Mouse (Mus musculus) midbrain, embryonic 16.5 days (tissue): ENCODE data around the gene Ubqln1. TPM values are rescaled to one million over a fixed set of nuclear protein-coding genes. Genes with fewer than 3 reads are reported as not detected.

Source experiments
- ATAC-seq: fragments of 200-750 bp; cut with Nextera tagmentation; 2 replicates; pipeline ENCODE4 v1.8.0; 2017; ENCODE audit warnings: moderate TSS enrichment
- H3K27ac ChIP-seq: fragments of 300-500 bp; sonication (generic); 2 replicates; pipeline ENCODE4 v1.5.1; 2014; ENCODE audit warnings: mild to moderate bottlenecking, low read length, mixed read lengths
- H3K27me3 ChIP-seq: fragments of 300-500 bp; sonication (generic); 2 replicates; pipeline ENCODE4 v1.6.1; 2014; ENCODE audit warnings: low read depth, low read length, mixed read lengths; ENCODE audit not compliant: control insufficient read depth, insufficient read depth
- H3K36me3 ChIP-seq: fragments of 300-500 bp; sonication (generic); 2 replicates; pipeline ENCODE4 v1.6.1; 2014; ENCODE audit warnings: mild to moderate bottlenecking, low read length, moderate library complexity, mixed read lengths; ENCODE audit not compliant: control insufficient read depth, insufficient read depth
- H3K4me1 ChIP-seq: fragments of 300-500 bp; sonication (generic); 2 replicates; pipeline ENCODE4 v1.6.1; 2014; ENCODE audit warnings: mild to moderate bottlenecking, low read length, mixed read lengths; ENCODE audit not compliant: control insufficient read depth, insufficient read depth
- H3K4me2 ChIP-seq: fragments of 300-500 bp; sonication (generic); 2 replicates; pipeline ENCODE4 v1.6.1; 2014; ENCODE audit warnings: mild to moderate bottlenecking, low read length, mixed read lengths
- H3K4me3 ChIP-seq: fragments of 300-500 bp; sonication (generic); 2 replicates; pipeline ENCODE4 v1.5.1; 2014; ENCODE audit warnings: low read depth, mild to moderate bottlenecking, low read length, moderate library complexity, mixed read lengths
- H3K9ac ChIP-seq: fragments of 300-500 bp; sonication (generic); 2 replicates; pipeline ENCODE4 v1.6.1; 2014; ENCODE audit warnings: low read depth, low read length, mixed read lengths
- H3K9me3 ChIP-seq: fragments of 300-500 bp; sonication (generic); replicated peaks from 2 replicates; pipeline ENCODE4 v1.6.1; 2014; ENCODE audit warnings: mild to moderate bottlenecking, low read length, mixed read lengths; ENCODE audit not compliant: control insufficient read depth, poor library complexity, severe bottlenecking
- WGBS: fragments of 180-500 bp; shearing (Covaris S2); extraction: QIAGEN DNeasy Blood & Tissue Kit; methylation state at CpG from one replicate; pipeline ENCODE4 v1.1.7; 2014; 5-methylcytosine and 5-hydroxymethylcytosine counted together
- polyA plus RNA-seq: library from polyadenylated mRNA; unstranded; fragments of >200 nt; fragmentation: Nextera tagmentation; extraction: Ambion mirVana; gene quantifications from 2 replicates; pipeline ENCODE4 v1.2.1, GENCODE M21; 2015

The Ubqln1 gene
- polyA plus RNA-seq, 1 experiment from 2014 or later, result 132 TPM

GRCm38 (mm10) chr13:58193221-58193620, 22.2 kb downstream of the Ubqln1 start:
- H3K27ac ChIP-seq, result no peak overlapping the region
- H3K9me3 ChIP-seq, result no peaks in the 10 kb centered on the region
- no peak overlapping the region for H3K4me3 ChIP-seq
- H3K36me3 ChIP-seq, result peaks cover 24% of the 10 kb centered on the region
- peaks cover 3% of the 10 kb centered on the region; the same call in 1 of the 2 replicates for H3K4me1 ChIP-seq
- 96% methylated on average over 3 of the region's 3 CpGs for WGBS
- no peak overlapping the region for H3K4me2 ChIP-seq
- no peaks in the 10 kb centered on the region for H3K27me3 ChIP-seq
- ATAC-seq, result no peak
- H3K9ac ChIP-seq, result no peak overlapping the region

GRCm38 (mm10) chr13:58192146-58192545, 23.3 kb downstream of the Ubqln1 start:
- ATAC-seq, result no peak
- whole genome bisulfite sequencing, result 94% methylated on average over 6 of the region's 6 CpGs
- H3K27ac ChIP-seq, result no peak overlapping the region
- no peak overlapping the region for H3K4me3 ChIP-seq
- no peak overlapping the region for H3K4me2 ChIP-seq
- H3K4me1 ChIP-seq, result peaks cover 5% of the 10 kb centered on the region; the same call in 1 of the 2 replicates
- H3K27me3 ChIP-seq, result no peaks in the 10 kb centered on the region
- peaks cover 24% of the 10 kb centered on the region for H3K36me3 ChIP-seq
- no peak overlapping the region for H3K9ac ChIP-seq
- no peaks in the 10 kb centered on the region for H3K9me3 ChIP-seq

- H3K27me3 ChIP-seq, result no peaks in the 10 kb centered on the region
- no peaks in the 10 kb centered on the region for H3K9me3 ChIP-seq
- peaks cover 24% of the 10 kb centered on the region for H3K36me3 ChIP-seq
- ATAC-seq, result no peak
- H3K4me1 ChIP-seq, result peaks cover 5% of the 10 kb centered on the region; the same call in 1 of the 2 replicates
- no peak overlapping the region for H3K4me3 ChIP-seq
- H3K4me2 ChIP-seq, result no peak overlapping the region
- over 99% methylated on average over 14 of the region's 14 CpGs for WGBS
- H3K9ac ChIP-seq, result no peak overlapping the region
- H3K27ac ChIP-seq, result no peak overlapping the region
Measured at GRCm38 (mm10) chr13:58191516-58191915, 23.9 kb downstream of the Ubqln1 start.

- Histone ChIP-seq H3K27me3 (no peaks in the 10 kb centered on the region), H3K9me3 (no peaks in the 10 kb centered on the region), H3K9ac (no peak overlapping the region), H3K4me1 (peaks cover 5% of the 10 kb centered on the region; the same call in 1 of the 2 replicates), H3K36me3 (peaks cover 20% of the 10 kb centered on the region), H3K4me3 (no peak overlapping the region), H3K4me2 (no peak overlapping the region), H3K27ac (no peak overlapping the region)
- 75% methylated on average over 5 of the region's 5 CpGs for WGBS
- ATAC-seq, result no peak
Measured at GRCm38 (mm10) chr13:58189473-58189872, 26.0 kb downstream of the Ubqln1 start.

- no peaks in the 10 kb centered on the region for H3K9me3 ChIP-seq
- ATAC-seq, result peak; percentile 45; the same call in 1 of the 2 replicates
- WGBS, result 65% methylated on average over 4 of the region's 4 CpGs
Measured at GRCm38 (mm10) chr13:58188412-58188811, 27.0 kb downstream of the Ubqln1 start.

GRCm38 (mm10) chr13:58187751-58188150, 27.7 kb downstream of the Ubqln1 start:
- WGBS, result 78% methylated on average over 3 of the region's 3 CpGs
- Histone ChIP-seq H3K36me3 (peaks cover 23% of the 10 kb centered on the region), H3K9ac (no peak overlapping the region)

More at GRCm38 (mm10) chr13:58188412-58188811, 27.0 kb downstream of the Ubqln1 start:
- peaks cover 5% of the 10 kb centered on the region; the same call in 1 of the 2 replicates for H3K4me1 ChIP-seq
- H3K4me2 ChIP-seq, result no peak overlapping the region
- no peak overlapping the region for H3K27ac ChIP-seq
- H3K27me3 ChIP-seq, result no peaks in the 10 kb centered on the region
- H3K36me3 ChIP-seq, result peaks cover 20% of the 10 kb centered on the region
- 0 out of 2 replicates have a peak overlapping the region, but pooled peaks have one; percentile 10 for H3K9ac ChIP-seq
- H3K4me3 ChIP-seq, result no peak overlapping the region

GRCm38 (mm10) chr13:58186281-58186680, 29.2 kb downstream of the Ubqln1 start:
- ATAC-seq, result no peak
- Histone ChIP-seq H3K4me1 (peaks cover 5% of the 10 kb centered on the region; the same call in 1 of the 2 replicates), H3K9me3 (no peaks in the 10 kb centered on the region), H3K36me3 (peaks cover 15% of the 10 kb centered on the region), H3K27me3 (no peaks in the 10 kb centered on the region), H3K9ac (no peak overlapping the region), H3K4me2 (no peak overlapping the region), H3K27ac (no peak overlapping the region), H3K4me3 (no peak overlapping the region)
- 77% methylated on average over 8 of the region's 8 CpGs for whole genome bisulfite sequencing

More at GRCm38 (mm10) chr13:58187751-58188150, 27.7 kb downstream of the Ubqln1 start:
- Histone ChIP-seq H3K4me2 (no peak overlapping the region), H3K27ac (no peak overlapping the region), H3K4me3 (no peak overlapping the region), H3K9me3 (no peaks in the 10 kb centered on the region), H3K27me3 (no peaks in the 10 kb centered on the region), H3K4me1 (peaks cover 5% of the 10 kb centered on the region; the same call in 1 of the 2 replicates)
- ATAC-seq, result no peak

- no peaks in the 10 kb centered on the region for H3K9me3 ChIP-seq
- no peaks in the 10 kb centered on the region for H3K27me3 ChIP-seq
- peaks cover 8% of the 10 kb centered on the region for H3K36me3 ChIP-seq
- no peak overlapping the region for H3K9ac ChIP-seq
- H3K4me1 ChIP-seq, result peaks cover 5% of the 10 kb centered on the region; the same call in 1 of the 2 replicates
- no peak overlapping the region for H3K27ac ChIP-seq
- 84% methylated on average over 3 of the region's 3 CpGs for WGBS
- H3K4me2 ChIP-seq, result no peak overlapping the region
- ATAC-seq, result no peak
- H3K4me3 ChIP-seq, result no peak overlapping the region
Measured at GRCm38 (mm10) chr13:58184111-58184510, 31.3 kb downstream of the Ubqln1 start.

- Histone ChIP-seq H3K4me1 (no peaks in the 10 kb centered on the region), H3K4me2 (no peak overlapping the region), H3K27ac (no peak overlapping the region), H3K4me3 (no peak overlapping the region), H3K36me3 (peaks cover 10% of the 10 kb centered on the region), H3K27me3 (no peaks in the 10 kb centered on the region), H3K9ac (no peak overlapping the region), H3K9me3 (no peaks in the 10 kb centered on the region)
- WGBS, result 90% methylated on average over 14 of the region's 14 CpGs
- no peak for ATAC-seq
Measured at GRCm38 (mm10) chr13:58181607-58182551, 33.6 kb downstream of the Ubqln1 start.
